Mouse (Mus musculus): ENCODE measurements around the gene Lztr1.

Lztr1 gene

GRCm38 (mm10) chr16:17508546-17509239 is at the start of gene Lztr1:
TSS of gene Lztr1 (plus strand) at chr16:17508688.
- DNase-seq (ENCODE audit: low spot score), result peak; percentile 83

DNA sequence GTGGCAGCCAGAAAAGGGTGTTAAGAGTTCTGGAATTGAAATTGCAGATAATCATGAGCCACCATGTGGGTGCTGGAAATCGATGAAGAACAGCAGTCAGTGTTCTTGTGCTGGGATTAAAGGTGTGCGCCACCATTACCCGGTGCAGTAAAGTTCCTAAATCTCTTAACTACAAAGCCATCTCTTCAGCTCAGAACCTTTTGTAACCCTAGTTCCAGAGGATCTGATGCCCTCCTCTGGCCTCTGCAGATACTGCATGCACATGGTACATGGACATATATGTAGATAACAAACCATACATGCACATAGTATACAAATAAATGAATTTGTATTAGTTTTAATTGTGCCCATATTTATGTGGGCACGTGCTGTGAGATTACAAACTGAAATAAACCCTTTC is 48.2 kb upstream of the Lztr1 start:
- DNase-seq (ENCODE audit: low spot score), result no peak

GRCm38 (mm10) chr16:17461596-17461995 is 46.9 kb upstream of the Lztr1 start:
- no peak for DNase-seq (ENCODE audit: low spot score)

DNA sequence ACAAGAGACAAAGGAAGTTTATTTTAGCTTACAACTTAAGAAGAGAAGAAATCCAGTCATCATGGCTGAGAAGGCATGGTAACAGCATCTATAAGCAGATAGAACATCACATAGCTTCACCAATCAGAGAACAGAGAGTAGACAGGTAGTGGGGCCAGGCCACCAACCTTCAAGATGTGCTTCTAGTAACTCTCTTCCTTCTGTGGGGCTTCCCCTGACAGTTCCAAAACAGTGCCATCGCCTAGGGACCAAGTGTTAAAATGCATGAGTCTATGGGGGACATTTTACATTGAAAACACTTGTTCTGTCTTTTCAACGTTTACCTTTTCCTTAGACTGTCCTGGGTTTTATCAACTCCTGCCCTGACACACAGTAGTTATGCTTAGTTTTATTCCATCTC is 45.3 kb upstream of the Lztr1 start:
- DNase-seq (ENCODE audit: low spot score), result no peak

DNA sequence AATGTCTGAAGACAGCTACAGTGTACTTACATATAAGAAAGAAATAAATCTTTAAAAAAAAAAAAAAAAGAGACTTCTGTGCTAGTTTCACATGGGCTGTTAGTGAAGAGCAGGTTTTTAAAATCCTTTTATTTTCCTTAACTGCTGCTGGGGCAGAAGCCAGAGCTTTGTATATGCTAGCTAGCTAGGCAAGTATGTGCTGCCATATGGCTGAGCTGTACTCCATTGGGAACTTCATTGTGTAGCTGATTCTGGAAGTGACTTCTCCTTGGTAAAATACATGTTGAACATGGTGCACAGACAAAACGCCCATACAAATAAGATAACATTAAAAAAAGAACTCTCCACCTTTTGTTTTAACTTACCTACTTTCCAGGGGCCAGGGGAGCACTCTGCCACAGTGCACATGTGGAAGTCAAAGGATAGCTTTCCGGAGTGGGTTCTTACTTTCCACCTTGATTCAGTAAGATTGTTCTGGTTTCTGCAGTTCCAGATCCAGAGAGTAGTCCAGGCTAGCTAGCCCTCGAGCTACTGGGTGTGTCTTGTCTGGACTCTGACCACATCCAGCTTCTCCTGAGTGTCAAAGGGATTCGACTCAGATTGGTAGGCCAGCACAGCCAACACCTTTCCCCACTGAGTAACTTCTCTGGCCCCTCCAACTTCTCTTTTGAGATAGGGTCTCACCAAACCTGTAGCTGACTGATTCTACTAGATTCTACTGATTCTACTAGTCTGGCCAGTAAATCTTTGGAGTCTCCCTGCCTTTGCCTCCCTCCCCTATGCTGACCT is 41.4 kb upstream of the Lztr1 start:
- DNase-seq (ENCODE audit: low spot score), result no peak

GRCm38 (mm10) chr16:17472498-17472897 is 36.0 kb upstream of the Lztr1 start:
- no peak for DNase-seq (ENCODE audit: low spot score)

DNA sequence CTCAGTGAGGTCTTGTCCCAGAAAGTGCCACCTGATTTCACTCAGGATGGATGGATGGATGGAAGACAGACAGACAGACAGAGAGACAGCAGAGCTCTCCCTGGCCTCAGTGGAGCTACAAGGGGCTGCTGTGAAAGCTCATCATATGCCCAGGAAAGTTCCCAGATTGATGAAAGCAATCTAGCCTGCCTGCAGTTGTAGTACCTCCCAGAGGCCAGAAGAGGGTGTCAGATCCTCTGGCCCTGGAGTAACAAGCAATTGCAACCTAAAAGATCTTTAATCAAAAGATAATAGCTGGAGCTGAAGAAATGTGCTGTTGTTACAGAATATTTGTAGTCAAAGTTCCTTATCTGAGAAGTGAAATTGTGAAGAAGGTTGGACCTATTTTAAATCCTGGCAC is 34.4 kb upstream of the Lztr1 start:
- DNase-seq (ENCODE audit: low spot score), result no peak

DNA sequence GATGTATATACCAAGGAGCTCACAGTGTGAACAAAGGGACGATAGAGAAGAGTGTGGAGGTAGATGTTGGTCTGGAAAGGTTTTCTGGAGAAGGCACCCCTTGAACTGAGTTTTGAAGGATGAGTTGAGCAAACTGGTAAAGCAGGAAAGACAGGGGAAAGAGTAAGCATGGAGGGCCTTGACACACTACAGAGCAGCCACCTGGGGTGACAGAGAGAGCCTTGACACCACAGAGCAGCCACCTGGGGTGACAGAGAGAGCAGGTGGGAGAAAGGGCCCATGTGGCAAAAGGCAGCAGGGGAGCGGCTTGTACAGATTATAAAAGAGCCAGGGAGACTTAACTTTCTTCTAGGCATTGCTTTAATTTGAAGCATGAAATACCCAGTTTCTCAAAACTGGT is 33.7 kb upstream of the Lztr1 start:
- no peak for DNase-seq (ENCODE audit: low spot score)

DNA sequence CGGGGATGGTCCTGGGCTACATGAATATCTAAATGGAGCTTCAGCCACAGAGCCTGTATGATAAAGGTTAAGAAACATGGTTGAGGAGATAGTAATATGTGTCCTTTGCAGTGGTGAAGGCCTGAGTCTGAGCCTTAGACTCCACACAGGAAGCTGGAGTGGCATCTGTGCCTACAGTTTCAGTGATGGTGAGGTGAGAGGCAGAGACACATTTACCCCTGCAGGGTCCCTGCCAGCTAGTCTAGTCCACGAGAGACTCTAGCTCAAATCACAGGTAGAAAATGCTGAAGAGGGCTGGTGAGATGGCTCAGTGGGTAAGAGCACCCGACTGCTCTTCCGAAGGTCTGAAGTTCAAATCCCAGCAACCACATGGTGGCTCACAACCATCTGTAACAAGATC is 33.2 kb upstream of the Lztr1 start:
- no peak for DNase-seq (ENCODE audit: low spot score)

DNA sequence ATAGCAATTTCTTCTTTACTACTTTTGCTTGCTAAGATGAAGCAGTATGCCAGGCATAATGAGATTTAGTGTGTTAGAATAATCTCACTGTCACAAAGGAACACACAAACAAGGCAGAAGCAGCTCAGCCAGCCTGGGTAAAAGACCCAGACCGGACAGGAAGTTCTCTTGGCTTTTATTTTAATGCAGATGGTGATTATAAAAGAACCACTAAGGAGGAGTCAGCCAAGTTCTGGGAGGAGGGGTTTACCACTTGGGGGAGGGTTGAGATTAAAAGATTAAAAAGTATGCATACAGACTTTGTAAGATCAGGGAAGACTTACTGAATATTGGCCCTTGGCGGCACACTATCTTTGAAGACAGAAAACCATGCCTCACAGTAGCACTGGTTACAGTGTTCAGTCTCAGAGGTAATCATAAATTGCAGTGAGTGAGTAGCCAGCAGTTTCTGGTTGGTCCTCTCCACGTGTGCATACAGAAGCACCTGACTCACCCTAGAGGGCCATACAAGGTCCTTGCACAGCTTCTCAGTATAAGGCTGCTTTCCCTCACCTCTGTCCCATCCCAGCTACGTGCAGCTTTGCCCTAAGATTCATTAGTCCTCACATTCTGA is 30.1 kb upstream of the Lztr1 start:
- DNase-seq (ENCODE audit: low spot score), result no peak

DNA sequence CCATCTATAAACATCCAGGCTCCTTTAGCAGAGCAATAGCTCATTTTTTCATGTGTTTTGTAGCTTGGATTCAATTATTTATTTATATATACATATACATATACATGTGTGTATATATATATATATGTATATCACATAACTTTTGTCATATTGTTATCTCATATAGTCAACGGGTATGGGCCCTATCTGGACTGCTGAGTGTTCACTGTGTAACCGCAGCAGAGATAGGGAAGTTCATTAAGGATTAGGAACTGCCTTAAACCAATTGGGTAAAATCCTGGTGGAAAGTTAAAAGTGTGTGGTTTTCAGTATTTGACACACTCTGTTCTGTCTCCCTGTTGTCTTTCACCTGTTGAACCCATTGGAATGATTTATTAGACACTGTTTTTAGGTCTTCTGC is 27.0 kb upstream of the Lztr1 start:
- no peak for DNase-seq (ENCODE audit: low spot score)

- DNase-seq (ENCODE audit: low spot score), result no peak
Observed at GRCm38 (mm10) chr16:17486505-17486904, 22.0 kb upstream of the Lztr1 start.

DNA sequence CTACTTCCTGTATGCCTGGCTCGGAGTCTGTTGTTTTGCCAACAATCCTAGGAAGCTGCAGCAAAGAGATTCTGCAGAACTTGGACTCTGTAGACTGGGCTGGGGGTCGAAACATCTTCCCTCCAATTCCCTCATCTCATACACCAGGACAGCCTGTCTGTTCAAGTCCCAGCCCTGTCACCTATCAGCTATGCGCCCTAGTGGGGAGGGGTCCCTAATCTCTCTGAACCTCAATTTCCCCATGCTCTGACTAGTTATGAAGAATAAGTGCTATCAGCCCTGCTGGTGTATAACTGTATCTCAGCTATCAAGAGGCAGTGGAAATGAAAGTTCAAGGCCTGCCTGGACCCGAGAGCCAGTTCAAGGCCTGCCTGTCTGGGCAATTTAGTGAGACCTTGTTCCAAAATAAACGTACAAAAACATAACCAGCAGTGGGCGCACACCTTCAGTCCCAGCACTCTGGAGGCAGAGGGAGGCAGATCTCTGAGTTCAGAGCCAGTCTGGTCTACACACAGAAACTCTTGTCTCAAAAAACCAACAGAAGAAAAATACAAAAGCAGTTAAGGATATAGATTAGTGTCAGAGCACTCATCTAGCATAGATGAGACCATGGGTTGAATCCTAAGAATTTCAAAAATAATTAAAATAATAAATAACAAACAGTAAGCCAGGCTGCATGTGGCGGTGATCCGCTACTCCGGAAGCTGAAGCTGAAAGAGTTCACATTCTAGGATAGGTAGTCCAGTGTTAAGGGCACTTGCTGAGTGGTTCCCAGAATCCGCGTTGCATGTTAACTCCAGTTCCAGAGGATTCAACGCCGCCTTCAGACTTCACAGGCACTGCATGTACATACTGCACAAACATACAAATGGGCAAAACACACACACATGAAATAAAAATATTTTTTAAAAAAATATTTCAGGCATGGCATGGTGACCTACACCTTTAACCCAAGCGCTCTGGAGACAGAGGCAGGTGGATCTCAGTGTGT is 19.7 kb upstream of the Lztr1 start:
- no peak for DNase-seq (ENCODE audit: low spot score)

GRCm38 (mm10) chr16:17489469-17490111 is 18.9 kb upstream of the Lztr1 start, which contains the start of gene Aifm3:
TSS of gene Aifm3 (plus strand) at chr16:17489611.
- DNase-seq (ENCODE audit: low spot score), result no peak

DNA sequence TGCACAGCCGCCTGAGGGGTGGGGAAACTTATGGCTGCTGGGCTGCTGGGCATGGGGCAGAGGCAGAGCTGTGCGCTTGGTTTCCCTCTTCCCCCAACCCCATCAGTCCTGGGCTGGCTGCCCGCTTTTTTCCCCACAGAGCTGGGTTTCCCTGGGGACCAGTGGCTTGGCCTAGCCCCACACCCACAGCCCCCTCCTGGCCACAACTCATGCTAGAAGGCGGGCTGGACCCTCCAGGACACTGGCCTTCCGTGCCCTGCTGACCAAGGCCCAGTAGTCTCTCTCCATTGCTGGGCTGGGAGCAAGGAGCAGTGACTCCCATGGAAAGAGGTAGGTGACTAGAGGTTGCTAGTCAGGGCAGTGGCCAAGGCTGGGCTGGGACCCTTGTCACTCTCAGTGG is 17.3 kb upstream of the Lztr1 start:
- DNase-seq (ENCODE audit: low spot score), result no peak

DNA sequence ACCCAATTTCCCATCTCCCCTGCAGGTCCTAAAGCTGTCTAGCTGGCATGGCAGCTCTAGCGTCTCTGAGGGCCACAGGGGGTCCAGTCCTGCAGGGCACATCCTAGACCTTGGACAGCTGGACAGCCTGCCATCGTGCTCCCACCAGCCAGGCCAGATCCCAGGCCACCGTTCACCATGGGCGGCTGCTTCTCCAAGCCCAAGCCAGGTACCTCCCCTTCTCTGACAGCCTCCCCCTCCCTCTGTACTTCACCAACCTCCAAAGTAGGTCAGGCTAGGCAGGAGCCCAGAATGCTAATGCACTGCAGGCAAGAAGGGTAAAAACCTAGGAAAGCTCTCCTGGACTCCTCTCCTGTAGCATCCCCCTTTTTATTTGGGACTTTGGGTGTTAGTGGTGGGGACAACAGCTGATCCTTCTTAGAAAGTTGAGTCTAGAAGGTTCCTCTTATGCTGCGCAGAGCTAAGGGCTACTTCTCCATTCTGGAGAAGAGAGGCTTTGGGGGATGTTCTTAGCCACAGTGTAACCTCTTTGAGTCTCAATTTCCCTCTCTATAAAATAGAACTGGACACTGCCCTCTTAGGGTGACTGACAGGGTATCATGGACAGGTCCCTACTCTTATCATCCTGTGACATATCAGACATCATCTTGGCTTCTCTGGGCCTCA is 16.5 kb upstream of the Lztr1 start:
- DNase-seq (ENCODE audit: low spot score), result no peak

- DNase-seq (ENCODE audit: low spot score), result peak; percentile 90
Observed at GRCm38 (mm10) chr16:17496499-17497305, 11.8 kb upstream of the Lztr1 start.

DNA sequence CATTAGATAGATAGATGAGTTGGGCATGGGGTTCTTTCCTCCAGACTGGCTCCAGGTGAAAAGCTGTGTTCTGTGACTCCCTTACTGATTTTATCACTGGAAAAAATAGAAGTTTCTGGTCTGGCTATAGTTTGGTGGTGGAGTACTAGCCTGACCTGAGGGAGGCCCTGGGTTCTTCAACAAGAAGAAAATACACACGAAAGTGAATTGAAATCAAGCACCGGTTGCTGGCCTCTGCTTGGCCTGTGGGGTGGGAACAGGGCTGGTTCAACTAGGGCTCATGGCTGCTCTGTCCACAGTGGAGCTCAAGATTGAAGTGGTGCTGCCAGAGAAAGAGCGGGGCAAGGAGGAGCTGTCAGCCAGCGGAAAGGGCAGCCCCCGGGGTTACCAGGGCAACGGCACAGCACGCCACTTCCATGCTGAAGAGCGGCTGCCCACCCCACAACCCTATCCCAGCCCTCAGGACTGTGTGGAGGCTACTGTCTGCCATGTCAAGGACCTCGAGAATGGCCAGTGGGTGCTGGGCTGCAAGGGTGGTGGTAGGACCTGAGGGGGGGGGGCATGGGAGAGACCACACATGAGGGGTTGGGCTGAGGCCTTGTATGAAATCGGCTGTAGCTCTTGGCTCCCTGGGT is 9.1 kb upstream of the Lztr1 start:
- DNase-seq (ENCODE audit: low spot score), result no peak

GRCm38 (mm10) chr16:17502681-17503080 is 5.8 kb upstream of the Lztr1 start:
- DNase-seq (ENCODE audit: low spot score), result no peak
